Mouse (Mus musculus): ENCODE data around the gene Gjb2. TPM values are rescaled to one million over a fixed set of nuclear protein-coding genes. Genes with fewer than 3 reads are reported as not detected.

Gene Gjb2
- polyA plus RNA-seq, 1 experiment from 2014 or later, result 9.0 TPM

GRCm38 (mm10) chr14:57057563-57058321, 46.8 kb downstream of the Gjb2 start, which contains the start of gene Gja3:
Gene Gja3 (minus strand): TSS chr14:57058100.
- H3K9me3 ChIP-seq, result no peaks in the 10 kb centered on the region
- peaks cover 60% of the 10 kb centered on the region for H3K27me3 ChIP-seq (ENCODE audit: insufficient read depth, poor library complexity, severe bottlenecking)
- no peaks in the 10 kb centered on the region for H3K36me3 ChIP-seq
- H3K27ac ChIP-seq, result no peak within 1 kb of the TSS; the same call in 1 of the 2 replicates
- H3K4me1 ChIP-seq (replicated peaks), result peaks cover 10% of the 10 kb centered on the region
- peak within 1 kb of the TSS; percentile 61 for H3K4me3 ChIP-seq
- under 1% methylated on average over 79 of the region's 79 CpGs for WGBS
- DNase-seq (ENCODE audit: low spot score), result peak; percentile 53

- Histone ChIP-seq H3K4me1 (replicated peaks) (peaks cover 10% of the 10 kb centered on the region), H3K27ac (no peak overlapping the region; the same call in 1 of the 2 replicates), H3K9me3 (no peaks in the 10 kb centered on the region), H3K36me3 (no peaks in the 10 kb centered on the region), H3K4me3 (peak overlapping the region; percentile 61), H3K27me3 (ENCODE audit: insufficient read depth, poor library complexity, severe bottlenecking) (peaks cover 60% of the 10 kb centered on the region)
- WGBS, result 4% methylated on average over 19 of the region's 19 CpGs
- no peak for DNase-seq (ENCODE audit: low spot score)
Measured at GRCm38 (mm10) chr14:57057204-57057562, 47.3 kb downstream of the Gjb2 start.

GRCm38 (mm10) chr14:57052713-57053112, 51.8 kb downstream of the Gjb2 start:
- DNase-seq (ENCODE audit: low spot score), result no peak
- Histone ChIP-seq H3K9me3 (no peaks in the 10 kb centered on the region), H3K27ac (no peak overlapping the region), H3K4me3 (no peak overlapping the region), H3K4me1 (replicated peaks) (peaks cover 6% of the 10 kb centered on the region), H3K36me3 (no peaks in the 10 kb centered on the region), H3K27me3 (ENCODE audit: insufficient read depth, poor library complexity, severe bottlenecking) (peaks cover 41% of the 10 kb centered on the region)
- WGBS, result 73% methylated on average over 6 of the region's 6 CpGs

Other genes starting within 250 kb of the Gjb2 start
- 47.9 and 62.1 TPM in 2 replicates for gene Zmym2, start 218.0 kb downstream of the Gjb2 start, polyA plus RNA-seq (2016; fragmentation: Nextera tagmentation; extraction: Ambion mirVana)
- gene Gja3, start 46.6 kb downstream of the Gjb2 start, polyA plus RNA-seq (2016; fragmentation: Nextera tagmentation; extraction: Ambion mirVana), result not detected in 2 replicates
- gene Gm4491, start 11.2 kb upstream of the Gjb2 start, polyA plus RNA-seq (2016; fragmentation: Nextera tagmentation; extraction: Ambion mirVana), result not detected in 2 replicates
- gene Gjb6, start 28.9 kb upstream of the Gjb2 start, polyA plus RNA-seq (2016; fragmentation: Nextera tagmentation; extraction: Ambion mirVana), result 0.92 and 1.5 TPM in 2 replicates

Data from hindbrain, embryonic 10.5 days (tissue).